In the genomic region with DNA sequence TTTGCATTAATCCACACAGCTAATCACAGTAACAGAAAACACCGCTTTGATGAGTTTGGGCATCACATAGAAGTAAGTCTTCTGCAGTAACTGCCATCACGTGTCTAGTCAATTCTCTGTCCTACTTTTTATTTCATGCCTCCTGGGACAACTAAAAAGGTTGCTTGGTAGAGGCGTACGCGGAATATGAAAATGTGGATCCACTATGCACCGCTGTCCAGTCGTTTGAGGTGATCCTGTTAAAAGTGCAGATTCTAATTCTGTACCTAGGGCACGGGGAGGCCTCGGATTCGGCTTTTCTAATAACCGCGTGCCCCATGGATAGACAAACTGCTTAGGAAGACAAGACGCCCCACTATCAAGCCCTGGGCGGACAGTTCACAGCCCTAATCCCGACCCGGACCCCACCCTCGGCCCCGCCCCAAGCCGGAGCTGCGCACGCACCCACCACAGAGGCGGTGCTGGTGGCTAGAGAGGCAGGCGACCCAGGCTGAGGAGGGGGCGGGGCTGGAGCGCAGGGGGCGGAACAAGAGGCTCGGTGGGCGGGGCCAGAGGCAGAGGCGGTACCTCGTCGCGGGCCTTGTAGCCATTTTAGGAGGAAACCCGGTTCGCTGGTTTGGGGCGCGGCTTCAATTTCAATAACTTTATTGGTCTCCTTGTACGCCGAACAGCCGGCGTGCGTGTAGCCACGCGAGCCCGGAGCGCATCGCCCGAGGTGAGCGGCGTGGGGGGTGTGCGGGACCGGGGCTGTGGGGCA, we compare ENCODE assay signal across 8 mouse cellular contexts. TPM values are rescaled to one million over a fixed set of nuclear protein-coding genes. Genes with fewer than 3 reads are reported as not detected.
DNase-seq lines count a peak whose midpoint lies in the region; ATAC-seq and TF ChIP-seq lines count a peak whose summit lies in the region.

A gene (plus strand): TSS at position 539 of the 757 bp plus-strand sequence.

- no peaks in the 10 kb centered on the region for H3K27me3 ChIP-seq in forebrain, embryonic 10.5 days (ENCODE audit: poor library complexity, severe bottlenecking)
- H3K27me3 ChIP-seq in heart, embryonic 15.5 days = no peaks in the 10 kb centered on the region
- H3K27me3 ChIP-seq in liver, embryonic 14.5 days (ENCODE audit: control insufficient read depth, insufficient read depth, low read length) = no peaks in the 10 kb centered on the region
- H3K27me3 ChIP-seq in neural tube, embryonic 11.5 days (ENCODE audit: control insufficient read depth, insufficient read depth, low read length) = no peaks in the 10 kb centered on the region
- H3K27me3 ChIP-seq in stomach, postnatal 0 days (ENCODE audit: control insufficient read depth, insufficient read depth, low read length) = no peaks in the 10 kb centered on the region

- peak within 1 kb of the TSS; percentile 80 for H3K4me3 ChIP-seq in forebrain, embryonic 10.5 days
- H3K4me3 ChIP-seq in heart, embryonic 15.5 days = peak within 1 kb of the TSS; percentile 67
- peak within 1 kb of the TSS; percentile 71 to 84 for H3K4me3 ChIP-seq in liver, embryonic 14.5 days (ENCODE audit: insufficient read depth in 1 of 2, low read depth in 2 of 2, low read length in 2 of 2)
- H3K4me3 ChIP-seq in neural tube, embryonic 11.5 days (ENCODE audit: low read depth, low read length) = peak within 1 kb of the TSS; percentile 69
- H3K4me3 ChIP-seq in stomach, postnatal 0 days (ENCODE audit: low read depth, low read length) = peak within 1 kb of the TSS; percentile 89

- ATAC-seq in heart, embryonic 15.5 days (replicated peaks; ENCODE audit: insufficient number of reproducible peaks, insufficient read depth, low FRiP score, low read depth) = peak; percentile 94
- peak; percentile 97 for ATAC-seq in liver, embryonic 14.5 days (ENCODE audit: insufficient read depth)
- peak; percentile 94 for ATAC-seq in neural tube, embryonic 11.5 days (ENCODE audit: insufficient read depth, low FRiP score, low TSS enrichment)
- peak; percentile 96 for ATAC-seq in stomach, postnatal 0 days (ENCODE audit: low FRiP score, low TSS enrichment)

- peaks cover 17% of the 10 kb centered on the region for H3K4me1 ChIP-seq in forebrain, embryonic 10.5 days
- H3K4me1 ChIP-seq in heart, embryonic 15.5 days (replicated peaks) = peaks cover 30% of the 10 kb centered on the region
- H3K4me1 ChIP-seq in liver, embryonic 14.5 days (replicated peaks; ENCODE audit: control insufficient read depth in 2 of 2, insufficient read depth in 2 of 2, low read length in 1 of 2) = peaks cover 3 to 17% of the 10 kb centered on the region in 2 experiments; a peak in 3 of 4 replicates
- H3K4me1 ChIP-seq in neural tube, embryonic 11.5 days (ENCODE audit: control insufficient read depth, insufficient read depth, low read length) = peaks cover 10% of the 10 kb centered on the region
- 0 out of 2 replicates have a peak, but pooled peaks cover 2% of the 10 kb centered on the region for H3K4me1 ChIP-seq in stomach, postnatal 0 days (replicated peaks; ENCODE audit: control insufficient read depth, insufficient read depth)

- H3K9me3 ChIP-seq in forebrain, embryonic 10.5 days = no peaks in the 10 kb centered on the region
- H3K9me3 ChIP-seq in heart, embryonic 15.5 days (replicated peaks) = no peaks in the 10 kb centered on the region
- H3K9me3 ChIP-seq in liver, embryonic 14.5 days (ENCODE audit: control insufficient read depth, low read length) = no peaks in the 10 kb centered on the region
- H3K9me3 ChIP-seq in neural tube, embryonic 11.5 days (ENCODE audit: control insufficient read depth, low read length) = no peaks in the 10 kb centered on the region
- no peaks in the 10 kb centered on the region for H3K9me3 ChIP-seq in stomach, postnatal 0 days (ENCODE audit: control insufficient read depth, low read length)

- TF ChIP-seq EP300 in liver, embryonic 14.5 days (IDR thresholded peaks at IDR 0.05; ENCODE audit: low read depth) = no peak; the same call in 1 of the 2 replicates
- no peak for TF ChIP-seq EP300 in stomach, postnatal 0 days (optimal IDR thresholded peaks at IDR 0.05)

- H3K9ac ChIP-seq in heart, embryonic 15.5 days = peak within 1 kb of the TSS; percentile 67
- H3K9ac ChIP-seq in liver, embryonic 14.5 days (replicated peaks) = peak within 1 kb of the TSS; percentile 69
- peak within 1 kb of the TSS; percentile 70 for H3K9ac ChIP-seq in neural tube, embryonic 11.5 days (ENCODE audit: low read length)
- peak within 1 kb of the TSS; percentile 74 for H3K9ac ChIP-seq in stomach, postnatal 0 days (ENCODE audit: low read length)

- peak within 1 kb of the TSS; percentile 78 for H3K4me2 ChIP-seq in heart, embryonic 15.5 days
- H3K4me2 ChIP-seq in liver, embryonic 14.5 days (ENCODE audit: low read depth) = peak within 1 kb of the TSS; percentile 85
- H3K4me2 ChIP-seq in neural tube, embryonic 11.5 days (ENCODE audit: low read depth) = peak within 1 kb of the TSS; percentile 70
- peak within 1 kb of the TSS; percentile 82 for H3K4me2 ChIP-seq in stomach, postnatal 0 days (replicated peaks; ENCODE audit: low read depth)

- TF ChIP-seq CTCF in liver, embryonic 14.5 days (IDR thresholded peaks at IDR 0.05; ENCODE audit: low read depth) = no peak
- no peak for TF ChIP-seq CTCF in stomach, postnatal 0 days (IDR thresholded peaks at IDR 0.05; ENCODE audit: low read depth)

- 3% methylated on average over 51 of the region's 51 CpGs for WGBS in forebrain, embryonic 10.5 days
- WGBS in heart, embryonic 15.5 days = 1% methylated on average over 51 of the region's 51 CpGs
- 3% methylated on average over 50 of the region's 51 CpGs for WGBS in liver, embryonic 14.5 days (ENCODE audit: insufficient replicate concordance)
- 4% methylated on average over 46 of the region's 51 CpGs for WGBS in neural tube, embryonic 11.5 days
- WGBS in stomach, postnatal 0 days = 1% methylated on average over 51 of the region's 51 CpGs

- H3K27ac ChIP-seq in forebrain, embryonic 10.5 days = peak within 1 kb of the TSS; percentile 86
- peak within 1 kb of the TSS; percentile 81 for H3K27ac ChIP-seq in heart, embryonic 15.5 days
- no peak within 1 kb of the TSS; the same call in 1 of the 2 replicates for H3K27ac ChIP-seq in liver, embryonic 14.5 days
- H3K27ac ChIP-seq in neural tube, embryonic 11.5 days (ENCODE audit: low read depth, low read length) = no peak within 1 kb of the TSS
- peak within 1 kb of the TSS; percentile 61 for H3K27ac ChIP-seq in stomach, postnatal 0 days (replicated peaks)

- DNase-seq in CD8-positive naive resting alpha-beta T cell, adult 2 months (ENCODE audit: low read depth in 2 of 2, low spot score in 2 of 2) = peak; percentile 97 to 99
- DNase-seq in c-Kit-positive CD71-negative TER-119-negative erythroid progenitor cells, embryonic 14.5 days (ENCODE audit: low read depth) = peak; percentile 88
- DNase-seq in forebrain, embryonic 10.5 days (ENCODE audit: extremely low spot score, low spot score) = peak; percentile 100
- DNase-seq in kidney, postnatal 25 days = peak; percentile 99 to 100
- DNase-seq in liver, embryonic 14.5 days (ENCODE audit: low read depth in 3 of 3, low spot score in 3 of 3) = peak; percentile 90 to 91 (median 91)
- DNase-seq in neural tube, embryonic 11.5 days (ENCODE audit: low spot score) = peak; percentile 99
- peak; percentile 100 for DNase-seq in stomach, postnatal 0 days (ENCODE audit: low spot score)

- peaks cover 8% of the 10 kb centered on the region for H3K36me3 ChIP-seq in forebrain, embryonic 10.5 days (replicated peaks)
- H3K36me3 ChIP-seq in heart, embryonic 15.5 days = no peaks in the 10 kb centered on the region
- no peaks in the 10 kb centered on the region for H3K36me3 ChIP-seq in liver, embryonic 14.5 days (replicated peaks; ENCODE audit: control insufficient read depth, insufficient read depth, low read depth)
- no peaks in the 10 kb centered on the region for H3K36me3 ChIP-seq in neural tube, embryonic 11.5 days (ENCODE audit: control insufficient read depth, insufficient read depth, low read length)
- no peaks in the 10 kb centered on the region for H3K36me3 ChIP-seq in stomach, postnatal 0 days (ENCODE audit: control insufficient read depth, insufficient read depth, low read length)

RNA-seq across cellular contexts. Expression of the gene that starts here (rescaled TPM):
- polyA plus RNA-seq in forebrain, embryonic 10.5 days (2016; fragmentation: Nextera tagmentation; extraction: Ambion mirVana) = 7.6 and 8.5 TPM in 2 replicates
- polyA plus RNA-seq in heart, embryonic 15.5 days (2015; fragmentation: Nextera tagmentation; extraction: Ambion mirVana) = 14.0 and 15.5 TPM in 2 replicates
- polyA plus RNA-seq in liver, embryonic 14.5 days (2012; rRNA removed) = 1.6 and 2.1 TPM in 2 replicates
- polyA plus RNA-seq in liver, embryonic 14.5 days (2014; fragmentation: Nextera tagmentation; extraction: Ambion mirVana) = 1.1 and 1.3 TPM in 2 replicates
- 6.9 and 7.2 TPM in 2 replicates for polyA plus RNA-seq in neural tube, embryonic 11.5 days (2014; fragmentation: Nextera tagmentation; extraction: Ambion mirVana)
- polyA plus RNA-seq in stomach, postnatal 0 days (2015; fragmentation: Nextera tagmentation; extraction: Ambion mirVana) = 4.8 and 5.6 TPM in 2 replicates

Comparison
In these comparisons a context has a peak if more than half of its experiments do, and no peak if none do; other contexts are left out.
1. H3K27ac ChIP-seq: peak in forebrain, embryonic 10.5 days (single experiment), heart, embryonic 15.5 days (single experiment) and stomach, postnatal 0 days (single experiment); none in liver, embryonic 14.5 days (single experiment) and neural tube, embryonic 11.5 days (single experiment).
2. Peak in every context shown above with its lines, with median percentiles within 50 percentile points of each other: DNase-seq, H3K4me3 ChIP-seq, ATAC-seq, H3K4me2 ChIP-seq and H3K9ac ChIP-seq.